Mouse (Mus musculus) erythroblast, embryonic 14.5 days (primary cell): Measurements from ENCODE around the gene Batf.

Experiments used
- GATA1 ChIP-seq: IDR thresholded peaks from 2 replicates; pipeline ENCODE4 v1.6.1; 2012; ENCODE audit warnings: low read length, inconsistent platforms, mixed read lengths
- TAL1 ChIP-seq: IDR thresholded peaks from 3 replicates; pipeline ENCODE4 v1.6.1; 2012; ENCODE audit warnings: low read length, inconsistent platforms, mixed read lengths

GRCm38 (mm10) chr12:85643735-85644134 lies 42.7 kb upstream of the Batf start:
- TF ChIP-seq GATA1 (no peak), TAL1 (no peak)
